Comparison of ENCODE assay signal across 10 mouse cellular contexts in the genomic region with DNA sequence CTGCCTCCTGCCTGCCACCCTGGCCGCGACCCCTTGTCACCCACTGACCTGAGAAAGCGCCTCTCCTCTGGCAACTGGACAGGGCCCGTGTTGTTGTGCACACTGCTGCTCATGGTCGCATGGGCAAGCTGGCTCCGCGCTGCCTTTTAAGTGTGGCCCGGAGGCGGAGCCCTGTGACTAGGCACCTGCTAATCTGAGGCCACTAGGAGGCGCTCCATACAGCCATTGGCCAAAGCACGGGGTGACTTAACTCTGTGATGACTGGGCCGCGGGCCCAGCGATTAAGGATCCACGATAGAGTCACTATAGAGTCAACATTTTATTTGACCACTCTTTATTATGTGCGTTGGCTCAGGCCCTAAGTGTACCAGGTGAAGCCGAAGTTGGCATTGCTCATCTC. TPM values are rescaled to one million over a fixed set of nuclear protein-coding genes. Genes with fewer than 3 reads are reported as not detected.
A peak's percentile ranks its signal among the peaks of the same experiment; 100 is the strongest.
DNase-seq lines count a peak whose midpoint lies in the region; ATAC-seq and TF ChIP-seq lines count a peak whose summit lies in the region.
"Had no signal": no experiment of that assay in that cellular context is flagged by ENCODE, and none has a peak within 500 bp of the region (broad histone marks: within the 10 kb centered on the region; RNA-seq: fewer than 3 reads in every experiment).

No protein-coding gene starts in this region.

- no peak overlapping the region for H3K4me3 ChIP-seq in intestine, embryonic 15.5 days (replicated peaks)
- H3K4me3 ChIP-seq in liver, embryonic 14.5 days (ENCODE audit: insufficient read depth in 1 of 2, low read depth in 2 of 2, low read length in 2 of 2): no peak overlapping the region
- H3K4me3 ChIP-seq: liver, embryonic 15.5 days had no signal

- 43% methylated on average over 17 of the region's 17 CpGs for WGBS in intestine, embryonic 15.5 days
- 61% methylated on average over 17 of the region's 17 CpGs for WGBS in liver, embryonic 14.5 days (ENCODE audit: insufficient replicate concordance)

- peaks cover 11% of the 10 kb centered on the region; the same call in 1 of the 2 replicates for H3K36me3 ChIP-seq in intestine, embryonic 15.5 days
- peaks cover 10% of the 10 kb centered on the region for H3K36me3 ChIP-seq in liver, embryonic 14.5 days (replicated peaks; ENCODE audit: control insufficient read depth, insufficient read depth, low read depth)

- peaks cover 22% of the 10 kb centered on the region for H3K27me3 ChIP-seq in intestine, embryonic 15.5 days (replicated peaks)
- peaks cover 20% of the 10 kb centered on the region for H3K27me3 ChIP-seq in liver, embryonic 14.5 days (ENCODE audit: control insufficient read depth, insufficient read depth, low read length)
- H3K27me3 ChIP-seq: Patski had no signal

- TF ChIP-seq EP300 in liver, embryonic 14.5 days (IDR thresholded peaks at IDR 0.05; ENCODE audit: low read depth): no peak

- H3K9me3 ChIP-seq in intestine, embryonic 15.5 days: no peaks in the 10 kb centered on the region
- no peaks in the 10 kb centered on the region for H3K9me3 ChIP-seq in liver, embryonic 14.5 days (ENCODE audit: control insufficient read depth, low read length)
- H3K9me3 ChIP-seq: liver, embryonic 15.5 days had no signal

- peak; percentile 44 for DNase-seq in cerebellum, adult 11 months
- DNase-seq in spleen, postnatal 4 days (ENCODE audit: low spot score in 2 of 2): peak; percentile 63 to 83
- DNase-seq in spleen, adult 12 weeks (ENCODE audit: low spot score): no peak
- peak; percentile 52 to 57 for DNase-seq in cerebellum, postnatal 36 days
- DNase-seq in liver, embryonic 14.5 days (ENCODE audit: low read depth in 3 of 3, low spot score in 3 of 3): peak in 2 of 3 experiments; percentile 52 to 56
- peak; percentile 78 for DNase-seq in retina, postnatal 1 day

- H3K4me1 ChIP-seq in intestine, embryonic 15.5 days (replicated peaks): peaks cover 15% of the 10 kb centered on the region
- H3K4me1 ChIP-seq in liver, embryonic 14.5 days (replicated peaks; ENCODE audit: control insufficient read depth in 2 of 2, insufficient read depth in 2 of 2, low read length in 1 of 2): 0 out of 4 replicates have a peak, but pooled peaks cover 0 to 3% of the 10 kb centered on the region in 2 experiments

- TF ChIP-seq CTCF in liver, embryonic 14.5 days (IDR thresholded peaks at IDR 0.05; ENCODE audit: low read depth): peak; percentile 80

- no peak overlapping the region for H3K9ac ChIP-seq in intestine, embryonic 15.5 days
- H3K9ac ChIP-seq in liver, embryonic 14.5 days (replicated peaks): no peak overlapping the region
- H3K9ac ChIP-seq: liver, embryonic 15.5 days had no signal

- H3K27ac ChIP-seq in intestine, embryonic 15.5 days: no peak overlapping the region
- H3K27ac ChIP-seq in liver, embryonic 14.5 days: no peak overlapping the region
- H3K27ac ChIP-seq: liver, embryonic 15.5 days had no signal

- H3K4me2 ChIP-seq in intestine, embryonic 15.5 days (replicated peaks): no peak overlapping the region
- H3K4me2 ChIP-seq in liver, embryonic 14.5 days (ENCODE audit: low read depth): no peak overlapping the region
- H3K4me2 ChIP-seq: liver, embryonic 15.5 days had no signal

- no peak for ATAC-seq in cerebellum, adult (ENCODE audit: insufficient number of reproducible peaks, low FRiP score, low TSS enrichment)
- peak; percentile 34 for ATAC-seq in intestine, embryonic 15.5 days
- ATAC-seq in liver, embryonic 14.5 days (ENCODE audit: insufficient read depth): peak; percentile 18; the same call in 1 of the 2 replicates
- ATAC-seq: Patski had no signal

RNA-seq across cellular contexts. Expression of a gene that starts 6.4 kb away (rescaled TPM):
- 0.48 and 0.65 TPM in 2 replicates for polyA plus RNA-seq in intestine, embryonic 15.5 days (2015; fragmentation: Nextera tagmentation; extraction: Ambion mirVana)
- 0.03 and 0.04 TPM in 2 replicates for polyA plus RNA-seq in liver, embryonic 14.5 days (2012; rRNA removed)
- 0.03 TPM in 1 of 2 replicates, not detected in the other for polyA plus RNA-seq in liver, embryonic 14.5 days (2014; fragmentation: Nextera tagmentation; extraction: Ambion mirVana)

RNA-seq across cellular contexts. Expression of a gene that starts 8.1 kb away (rescaled TPM):
- 2.8 and 3.4 TPM in 2 replicates for polyA plus RNA-seq in intestine, embryonic 15.5 days (2015; fragmentation: Nextera tagmentation; extraction: Ambion mirVana)
- polyA plus RNA-seq in liver, embryonic 14.5 days (2012; rRNA removed): 0.41 and 0.50 TPM in 2 replicates
- polyA plus RNA-seq in liver, embryonic 14.5 days (2014; fragmentation: Nextera tagmentation; extraction: Ambion mirVana): 1.7 and 1.9 TPM in 2 replicates

RNA-seq across cellular contexts. Expression of a gene that starts 8.5 kb away (rescaled TPM):
- 212 and 213 TPM in 2 replicates for polyA plus RNA-seq in intestine, embryonic 15.5 days (2015; fragmentation: Nextera tagmentation; extraction: Ambion mirVana)
- polyA plus RNA-seq in liver, embryonic 14.5 days (2012; rRNA removed): 26.2 and 44.8 TPM in 2 replicates
- 109 and 113 TPM in 2 replicates for polyA plus RNA-seq in liver, embryonic 14.5 days (2014; fragmentation: Nextera tagmentation; extraction: Ambion mirVana)

RNA-seq across cellular contexts. Expression of a gene that starts 8.6 kb away (rescaled TPM):
- 3.9 and 4.2 TPM in 2 replicates for polyA plus RNA-seq in intestine, embryonic 15.5 days (2015; fragmentation: Nextera tagmentation; extraction: Ambion mirVana)
- polyA plus RNA-seq in liver, embryonic 14.5 days (2012; rRNA removed): 0.30 and 0.36 TPM in 2 replicates
- polyA plus RNA-seq in liver, embryonic 14.5 days (2014; fragmentation: Nextera tagmentation; extraction: Ambion mirVana): 0.77 and 0.79 TPM in 2 replicates
